Mouse (Mus musculus) heart, postnatal 0 days (tissue): Measurements from ENCODE around the gene Tfip11.

Experiments used
- CTCF ChIP-seq: IDR thresholded peaks from 2 replicates; pipeline ENCODE4 v1.5.1; 2016; ENCODE audit warnings: antibody characterized with exemption, control low read depth, low read depth
- EP300 ChIP-seq: IDR thresholded peaks from 2 replicates; pipeline ENCODE4 v1.6.1; 2016; ENCODE audit warnings: antibody characterized with exemption, low read depth

- no peak for TF ChIP-seq CTCF
- TF ChIP-seq EP300: no peak
Observed at GRCm38 (mm10) chr5:112364184-112364797, 38.1 kb downstream of the Tfip11 start.
